Mouse (Mus musculus) kidney, embryonic 16.5 days (tissue): ENCODE data around the gene Gstm1. TPM values are rescaled to one million over a fixed set of nuclear protein-coding genes. Genes with fewer than 3 reads are reported as not detected.

Experiments
- polyA plus RNA-seq: library from polyadenylated mRNA; unstranded; fragments of >200 nt; fragmentation: Nextera tagmentation; extraction: Ambion mirVana; gene quantifications from 2 replicates; pipeline ENCODE4 v1.2.1, GENCODE M21; 2015

Gene Gstm1
- polyA plus RNA-seq, 1 experiment from 2014 or later, result 124 TPM

Other genes with a start within 250 kb of the Gstm1 start
- gene Eps8l3, start 140.7 kb downstream of the Gstm1 start, polyA plus RNA-seq, result not detected in 2 replicates
- gene Gstm5, start 122.2 kb downstream of the Gstm1 start, polyA plus RNA-seq, result 170 and 171 TPM in 2 replicates
- gene Gstm7, start 86.2 kb downstream of the Gstm1 start, polyA plus RNA-seq, result 16.7 and 16.9 TPM in 2 replicates
- 8.2 and 9.6 TPM in 2 replicates for gene Gstm6, start 74.2 kb downstream of the Gstm1 start, polyA plus RNA-seq
- 0.18 and 0.24 TPM in 2 replicates for gene Gstm3, start 48.7 kb downstream of the Gstm1 start, polyA plus RNA-seq
- 115 and 132 TPM in 2 replicates for gene Gstm2, start 31.5 kb downstream of the Gstm1 start, polyA plus RNA-seq
- gene Gstm4, start 26.9 kb upstream of the Gstm1 start, polyA plus RNA-seq, result 19.8 and 20.4 TPM in 2 replicates
- gene Ampd2, start 68.7 kb upstream of the Gstm1 start, polyA plus RNA-seq, result 69.7 and 69.8 TPM in 2 replicates
- 0.84 and 1.9 TPM in 2 replicates for gene Gnat2, start 74.8 kb upstream of the Gstm1 start, polyA plus RNA-seq
- 188 and 196 TPM in 2 replicates for gene Gnai3, start 128.2 kb upstream of the Gstm1 start, polyA plus RNA-seq
- gene Gpr61, start 136.9 kb upstream of the Gstm1 start, polyA plus RNA-seq, result 0.06 and 0.08 TPM in 2 replicates
- 5.4 and 5.8 TPM in 2 replicates for gene Amigo1, start 168.4 kb upstream of the Gstm1 start, polyA plus RNA-seq
- 3.4 and 3.9 TPM in 2 replicates for gene Cyb561d1, start 183.2 kb upstream of the Gstm1 start, polyA plus RNA-seq
- gene Atxn7l2, start 193.0 kb upstream of the Gstm1 start, polyA plus RNA-seq, result 18.7 and 22.2 TPM in 2 replicates
- gene Sypl2, start 208.7 kb upstream of the Gstm1 start, polyA plus RNA-seq, result 3.7 and 5.0 TPM in 2 replicates
- 282 and 321 TPM in 2 replicates for gene Psma5, start 239.0 kb upstream of the Gstm1 start, polyA plus RNA-seq